Mouse (Mus musculus): Measurements from ENCODE around the gene Doc2b. TPM values are rescaled to one million over a fixed set of nuclear protein-coding genes. Genes with fewer than 3 reads are reported as not detected.

Gene Doc2b
- polyA plus RNA-seq, 1 experiment from 2014 or later, result 0.23 TPM

- H3K4me1 ChIP-seq (ENCODE audit: control insufficient read depth, insufficient read depth, low read length), result peaks cover 3% of the 10 kb centered on the region
- no peak overlapping the region for H3K4me3 ChIP-seq (ENCODE audit: low read depth, low read length)
- H3K9ac ChIP-seq (ENCODE audit: low read length), result no peak overlapping the region
- H3K9me3 ChIP-seq (ENCODE audit: control insufficient read depth, low read length), result no peaks in the 10 kb centered on the region
- H3K36me3 ChIP-seq (ENCODE audit: control insufficient read depth, insufficient read depth, low read length), result no peaks in the 10 kb centered on the region
- 73% methylated on average over 13 of the region's 13 CpGs for WGBS
- H3K27ac ChIP-seq (ENCODE audit: low read depth, low read length), result no peak overlapping the region
- ATAC-seq (ENCODE audit: insufficient read depth, low FRiP score, low TSS enrichment) (no peak), DNase-seq (ENCODE audit: low spot score) (no peak)
- peaks cover 39% of the 10 kb centered on the region for H3K27me3 ChIP-seq (ENCODE audit: control insufficient read depth, insufficient read depth, low read length)
- H3K4me2 ChIP-seq (ENCODE audit: low read depth), result no peak overlapping the region
These were observed 842 bp upstream of the Doc2b start for GRCm38 (mm10) chr11:75796536-75797246.

GRCm38 (mm10) chr11:75795321-75795636 lies 570 bp downstream of the Doc2b start:
- no peaks in the 10 kb centered on the region for H3K9me3 ChIP-seq (ENCODE audit: control insufficient read depth, low read length)
- peak overlapping the region; percentile 39 for H3K4me3 ChIP-seq (ENCODE audit: low read depth, low read length)
- ATAC-seq (ENCODE audit: insufficient read depth, low FRiP score, low TSS enrichment) (no peak), DNase-seq (ENCODE audit: low spot score) (no peak)
- peak overlapping the region; percentile 44 for H3K4me2 ChIP-seq (ENCODE audit: low read depth)
- no peaks in the 10 kb centered on the region for H3K36me3 ChIP-seq (ENCODE audit: control insufficient read depth, insufficient read depth, low read length)
- no peak overlapping the region for H3K27ac ChIP-seq (ENCODE audit: low read depth, low read length)
- peaks cover 3% of the 10 kb centered on the region for H3K4me1 ChIP-seq (ENCODE audit: control insufficient read depth, insufficient read depth, low read length)
- peak overlapping the region; percentile 51 for H3K9ac ChIP-seq (ENCODE audit: low read length)
- peaks cover 39% of the 10 kb centered on the region for H3K27me3 ChIP-seq (ENCODE audit: control insufficient read depth, insufficient read depth, low read length)
- 0% methylated on average over 10 of the region's 42 CpGs for WGBS

GRCm38 (mm10) chr11:75794602-75795320 lies 1.1 kb downstream of the Doc2b start:
- no peaks in the 10 kb centered on the region for H3K36me3 ChIP-seq (ENCODE audit: control insufficient read depth, insufficient read depth, low read length)
- ATAC-seq (ENCODE audit: insufficient read depth, low FRiP score, low TSS enrichment) (no peak), DNase-seq (ENCODE audit: low spot score) (peak; percentile 43)
- peak overlapping the region; percentile 51 for H3K9ac ChIP-seq (ENCODE audit: low read length)
- WGBS, result 5% methylated on average over 36 of the region's 45 CpGs
- H3K27ac ChIP-seq (ENCODE audit: low read depth, low read length), result no peak overlapping the region
- peaks cover 1% of the 10 kb centered on the region for H3K4me1 ChIP-seq (ENCODE audit: control insufficient read depth, insufficient read depth, low read length)
- H3K9me3 ChIP-seq (ENCODE audit: control insufficient read depth, low read length), result no peaks in the 10 kb centered on the region
- H3K4me3 ChIP-seq (ENCODE audit: low read depth, low read length), result peak overlapping the region; percentile 39
- H3K27me3 ChIP-seq (ENCODE audit: control insufficient read depth, insufficient read depth, low read length), result peaks cover 39% of the 10 kb centered on the region
- peak overlapping the region; percentile 44 for H3K4me2 ChIP-seq (ENCODE audit: low read depth)

GRCm38 (mm10) chr11:75793351-75793750 lies 2.5 kb downstream of the Doc2b start:
- Histone ChIP-seq H3K9ac (ENCODE audit: low read length) (no peak overlapping the region), H3K27me3 (ENCODE audit: control insufficient read depth, insufficient read depth, low read length) (peaks cover 39% of the 10 kb centered on the region), H3K4me3 (ENCODE audit: low read depth, low read length) (no peak overlapping the region), H3K36me3 (ENCODE audit: control insufficient read depth, insufficient read depth, low read length) (no peaks in the 10 kb centered on the region), H3K4me2 (ENCODE audit: low read depth) (no peak overlapping the region), H3K4me1 (ENCODE audit: control insufficient read depth, insufficient read depth, low read length) (no peaks in the 10 kb centered on the region; the same call in 1 of the 2 replicates), H3K27ac (ENCODE audit: low read depth, low read length) (no peak overlapping the region), H3K9me3 (ENCODE audit: control insufficient read depth, low read length) (no peaks in the 10 kb centered on the region)
- DNase-seq (ENCODE audit: low spot score) (no peak), ATAC-seq (ENCODE audit: insufficient read depth, low FRiP score, low TSS enrichment) (no peak)
- 71% methylated on average over 5 of the region's 5 CpGs for WGBS

GRCm38 (mm10) chr11:75792535-75792934 lies 3.3 kb downstream of the Doc2b start:
- Histone ChIP-seq H3K27me3 (ENCODE audit: control insufficient read depth, insufficient read depth, low read length) (peaks cover 39% of the 10 kb centered on the region), H3K9me3 (ENCODE audit: control insufficient read depth, low read length) (no peaks in the 10 kb centered on the region)
- 72% methylated on average over 5 of the region's 5 CpGs for WGBS

GRCm38 (mm10) chr11:75785897-75786296 lies 10.0 kb downstream of the Doc2b start:
- no peak overlapping the region for H3K9ac ChIP-seq (ENCODE audit: low read length)
- H3K9me3 ChIP-seq (ENCODE audit: control insufficient read depth, low read length), result no peaks in the 10 kb centered on the region
- WGBS, result 75% methylated on average over 8 of the region's 8 CpGs
- H3K27me3 ChIP-seq (ENCODE audit: control insufficient read depth, insufficient read depth, low read length), result no peaks in the 10 kb centered on the region
- ATAC-seq (ENCODE audit: insufficient read depth, low FRiP score, low TSS enrichment), result no peak
- no peak overlapping the region for H3K4me3 ChIP-seq (ENCODE audit: low read depth, low read length)
- no peak for DNase-seq (ENCODE audit: low spot score)
- H3K4me1 ChIP-seq (ENCODE audit: control insufficient read depth, insufficient read depth, low read length), result no peaks in the 10 kb centered on the region
- H3K27ac ChIP-seq (ENCODE audit: low read depth, low read length), result no peak overlapping the region
- H3K36me3 ChIP-seq (ENCODE audit: control insufficient read depth, insufficient read depth, low read length), result no peaks in the 10 kb centered on the region
- H3K4me2 ChIP-seq (ENCODE audit: low read depth), result no peak overlapping the region

More at GRCm38 (mm10) chr11:75792535-75792934, 3.3 kb downstream of the Doc2b start:
- H3K4me1 ChIP-seq (ENCODE audit: control insufficient read depth, insufficient read depth, low read length), result no peaks in the 10 kb centered on the region; the same call in 1 of the 2 replicates
- no peak overlapping the region for H3K4me2 ChIP-seq (ENCODE audit: low read depth)
- H3K4me3 ChIP-seq (ENCODE audit: low read depth, low read length), result no peak overlapping the region
- no peak for DNase-seq (ENCODE audit: low spot score)
- H3K9ac ChIP-seq (ENCODE audit: low read length), result no peak overlapping the region
- no peak overlapping the region for H3K27ac ChIP-seq (ENCODE audit: low read depth, low read length)
- no peaks in the 10 kb centered on the region for H3K36me3 ChIP-seq (ENCODE audit: control insufficient read depth, insufficient read depth, low read length)
- no peak for ATAC-seq (ENCODE audit: insufficient read depth, low FRiP score, low TSS enrichment)

- DNase-seq (ENCODE audit: low spot score), result no peak
- 88% methylated on average over 5 of the region's 5 CpGs for WGBS
- no peaks in the 10 kb centered on the region for H3K36me3 ChIP-seq (ENCODE audit: control insufficient read depth, insufficient read depth, low read length)
- ATAC-seq (ENCODE audit: insufficient read depth, low FRiP score, low TSS enrichment), result no peak
- no peak overlapping the region for H3K27ac ChIP-seq (ENCODE audit: low read depth, low read length)
- no peaks in the 10 kb centered on the region for H3K4me1 ChIP-seq (ENCODE audit: control insufficient read depth, insufficient read depth, low read length)
- H3K9ac ChIP-seq (ENCODE audit: low read length), result no peak overlapping the region
- H3K4me3 ChIP-seq (ENCODE audit: low read depth, low read length), result no peak overlapping the region
- no peaks in the 10 kb centered on the region for H3K9me3 ChIP-seq (ENCODE audit: control insufficient read depth, low read length)
- H3K27me3 ChIP-seq (ENCODE audit: control insufficient read depth, insufficient read depth, low read length), result no peaks in the 10 kb centered on the region
- no peak overlapping the region for H3K4me2 ChIP-seq (ENCODE audit: low read depth)
These were observed 12.1 kb downstream of the Doc2b start for GRCm38 (mm10) chr11:75783799-75784198.

- Histone ChIP-seq H3K27ac (ENCODE audit: low read depth, low read length) (no peak overlapping the region), H3K27me3 (ENCODE audit: control insufficient read depth, insufficient read depth, low read length) (no peaks in the 10 kb centered on the region), H3K9me3 (ENCODE audit: control insufficient read depth, low read length) (no peaks in the 10 kb centered on the region), H3K4me3 (ENCODE audit: low read depth, low read length) (no peak overlapping the region), H3K4me1 (ENCODE audit: control insufficient read depth, insufficient read depth, low read length) (no peaks in the 10 kb centered on the region), H3K4me2 (ENCODE audit: low read depth) (no peak overlapping the region), H3K9ac (ENCODE audit: low read length) (no peak overlapping the region), H3K36me3 (ENCODE audit: control insufficient read depth, insufficient read depth, low read length) (no peaks in the 10 kb centered on the region)
- 32% methylated on average over 6 of the region's 6 CpGs for WGBS
- ATAC-seq (ENCODE audit: insufficient read depth, low FRiP score, low TSS enrichment), result no peak
- peak; percentile 80 for DNase-seq (ENCODE audit: low spot score)
These were observed 13.9 kb downstream of the Doc2b start for GRCm38 (mm10) chr11:75781919-75782318.

- Histone ChIP-seq H3K27me3 (ENCODE audit: control insufficient read depth, insufficient read depth, low read length) (no peaks in the 10 kb centered on the region), H3K27ac (ENCODE audit: low read depth, low read length) (no peak overlapping the region), H3K9me3 (ENCODE audit: control insufficient read depth, low read length) (no peaks in the 10 kb centered on the region), H3K9ac (ENCODE audit: low read length) (no peak overlapping the region), H3K36me3 (ENCODE audit: control insufficient read depth, insufficient read depth, low read length) (no peaks in the 10 kb centered on the region), H3K4me3 (ENCODE audit: low read depth, low read length) (no peak overlapping the region), H3K4me2 (ENCODE audit: low read depth) (no peak overlapping the region), H3K4me1 (ENCODE audit: control insufficient read depth, insufficient read depth, low read length) (no peaks in the 10 kb centered on the region)
- ATAC-seq (ENCODE audit: insufficient read depth, low FRiP score, low TSS enrichment) (no peak), DNase-seq (ENCODE audit: low spot score) (no peak)
- 88% methylated on average over 1 of the region's 1 CpGs for WGBS
These were observed 19.9 kb downstream of the Doc2b start for GRCm38 (mm10) chr11:75775919-75776318.
